Mouse (Mus musculus): ENCODE measurements around the gene Insig2.

Insig2 gene

GRCm38 (mm10) chr1:121326591-121327343 is 5.6 kb downstream of the Insig2 start:
- DNase-seq (ENCODE audit: low spot score in 2 of 2): peak; percentile 8 to 9

- no peak for DNase-seq (ENCODE audit: low spot score in 2 of 2)
These were observed 8.9 kb downstream of the Insig2 start for GRCm38 (mm10) chr1:121323501-121323900.

- no peak for DNase-seq (ENCODE audit: low spot score in 2 of 2)
These were observed 17.5 kb downstream of the Insig2 start for GRCm38 (mm10) chr1:121314766-121315428.

- no peak for DNase-seq (ENCODE audit: low spot score in 2 of 2)
These were observed 19.2 kb downstream of the Insig2 start for GRCm38 (mm10) chr1:121313181-121313580.

- no peak for DNase-seq (ENCODE audit: low spot score in 2 of 2)
These were observed 20.1 kb downstream of the Insig2 start for GRCm38 (mm10) chr1:121312326-121312725.

DNA sequence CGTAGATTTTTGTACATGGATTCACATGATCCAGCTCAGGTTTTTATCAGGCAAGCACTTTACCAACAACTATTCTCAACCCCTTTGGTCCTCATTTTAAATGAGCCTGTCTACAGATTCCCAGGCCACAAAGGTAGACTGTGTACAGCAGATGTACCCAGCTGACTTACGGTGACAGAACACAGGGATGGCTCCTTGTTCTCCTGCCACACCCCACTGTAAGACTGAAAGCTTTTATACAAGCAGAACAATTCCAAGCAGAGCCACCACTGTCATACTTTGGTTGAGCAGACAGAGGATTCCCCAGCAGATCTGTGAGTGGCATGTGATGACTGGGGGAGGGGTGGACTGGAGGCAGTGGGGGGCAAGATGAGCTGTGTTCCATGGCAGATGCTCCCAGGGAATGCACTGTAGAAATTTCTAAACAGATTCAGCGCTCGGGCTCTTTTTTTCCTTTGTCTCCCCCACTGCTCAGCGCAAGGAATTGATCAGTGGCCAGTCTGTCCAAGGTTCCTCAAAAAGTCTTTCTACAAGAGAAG is 35.6 kb downstream of the Insig2 start:
- no peak for DNase-seq (ENCODE audit: low spot score in 2 of 2)

DNA sequence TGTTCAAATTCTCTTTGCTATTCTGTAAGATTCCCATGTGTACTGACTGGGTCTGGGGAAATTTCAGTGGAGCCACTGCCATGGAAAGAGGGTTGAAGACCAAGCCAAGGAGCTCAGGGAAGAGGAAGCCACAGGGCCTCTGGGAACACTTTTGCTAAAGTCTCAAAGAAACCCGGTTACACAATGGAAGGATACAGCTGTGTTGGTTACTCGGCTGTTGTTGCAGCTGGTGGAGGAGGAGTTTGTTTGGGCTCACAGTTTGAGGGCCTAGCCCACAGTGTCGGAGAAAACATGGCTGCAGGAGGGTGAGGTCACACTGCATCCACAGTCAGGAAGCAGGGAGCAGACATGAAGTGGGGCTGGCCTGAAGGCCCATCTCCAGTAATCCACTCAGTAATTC is 38.8 kb downstream of the Insig2 start:
- no peak for DNase-seq (ENCODE audit: low spot score in 2 of 2)

DNA sequence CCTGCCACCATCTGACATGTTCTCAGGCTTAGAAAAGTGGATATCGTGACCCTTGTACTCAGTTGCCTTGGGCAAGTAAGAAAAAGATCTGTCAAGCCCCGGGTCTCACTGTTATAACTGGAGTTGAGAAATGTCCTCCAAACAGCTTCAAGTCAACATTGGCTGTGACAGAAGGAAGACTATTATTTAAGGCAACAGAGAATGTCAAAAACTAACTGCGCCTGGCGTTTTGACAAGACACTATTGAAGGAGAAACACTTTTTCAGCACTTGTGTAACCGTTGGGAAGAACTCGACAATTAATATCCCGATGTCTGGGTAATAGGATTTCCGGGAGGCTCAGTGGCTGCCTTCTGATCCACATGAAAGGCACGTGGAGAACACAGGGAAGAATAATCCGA is 41.5 kb downstream of the Insig2 start:
- peak in 1 of 2 experiments; percentile 38 for DNase-seq (ENCODE audit: low spot score in 2 of 2)

- DNase-seq (ENCODE audit: low spot score in 2 of 2): peak; percentile 31 to 45
These were observed 42.0 kb downstream of the Insig2 start for GRCm38 (mm10) chr1:121290340-121290739.

DNA sequence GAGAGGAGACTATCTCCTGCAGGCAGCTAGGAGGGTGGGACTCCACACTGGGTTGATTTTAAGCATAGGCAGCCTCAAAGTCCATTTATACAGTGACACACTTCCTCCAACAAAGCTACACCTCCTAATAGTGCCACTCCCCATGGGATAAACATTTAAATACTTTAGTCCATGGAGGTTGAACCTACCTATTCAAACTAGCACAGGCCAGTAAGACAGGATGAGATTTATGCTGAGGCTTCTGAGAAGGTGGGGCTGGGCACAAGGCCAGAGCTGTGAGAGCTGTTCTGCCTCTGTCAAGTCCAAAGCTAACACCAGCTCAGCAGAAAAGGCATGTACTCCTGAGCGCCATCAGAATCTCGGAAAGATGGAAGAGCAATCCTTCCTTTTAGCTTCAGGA is 48.2 kb downstream of the Insig2 start:
- DNase-seq (ENCODE audit: low spot score in 2 of 2): no peak

GRCm38 (mm10) chr1:121280501-121280900 is 51.9 kb downstream of the Insig2 start:
- DNase-seq (ENCODE audit: low spot score in 2 of 2): no peak

DNA sequence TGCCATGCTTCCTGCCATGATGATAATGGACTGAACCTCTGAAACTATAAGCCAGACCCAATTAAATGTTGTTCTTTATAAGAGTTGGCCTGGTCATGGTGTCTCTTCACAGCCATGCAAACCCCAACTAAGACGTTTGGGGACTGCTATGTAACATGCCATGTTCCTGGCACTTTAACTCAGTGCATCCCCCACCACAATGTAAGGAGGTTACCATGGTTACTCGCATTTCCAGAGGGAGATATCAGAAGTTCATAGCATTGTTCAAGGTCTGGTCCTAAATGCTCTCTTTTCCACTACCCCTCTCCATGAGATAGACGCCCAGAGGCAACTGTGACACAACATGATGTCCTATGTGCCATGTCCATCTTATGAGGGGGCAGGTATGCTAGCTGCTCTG is 54.0 kb downstream of the Insig2 start:
- no peak for DNase-seq (ENCODE audit: low spot score in 2 of 2)

DNA sequence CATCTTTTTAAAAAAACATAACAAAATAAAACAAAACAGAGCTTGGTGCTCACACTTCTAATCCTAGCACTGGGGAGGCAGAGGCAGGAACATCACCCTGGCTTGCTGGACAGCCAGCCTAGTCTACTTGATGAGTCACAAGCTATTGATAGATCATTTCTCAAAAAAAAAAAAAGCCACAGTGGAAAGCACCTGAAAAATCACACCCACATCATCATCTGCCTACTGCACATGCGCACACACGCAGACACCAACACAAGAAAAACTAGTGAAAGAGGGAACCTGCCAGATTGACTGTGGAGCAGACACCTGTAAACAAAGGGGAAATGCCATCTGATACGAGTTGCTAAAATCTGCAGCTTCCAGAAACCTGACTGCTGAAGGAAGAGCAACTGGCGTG is 54.9 kb downstream of the Insig2 start:
- no peak for DNase-seq (ENCODE audit: low spot score in 2 of 2)

DNA sequence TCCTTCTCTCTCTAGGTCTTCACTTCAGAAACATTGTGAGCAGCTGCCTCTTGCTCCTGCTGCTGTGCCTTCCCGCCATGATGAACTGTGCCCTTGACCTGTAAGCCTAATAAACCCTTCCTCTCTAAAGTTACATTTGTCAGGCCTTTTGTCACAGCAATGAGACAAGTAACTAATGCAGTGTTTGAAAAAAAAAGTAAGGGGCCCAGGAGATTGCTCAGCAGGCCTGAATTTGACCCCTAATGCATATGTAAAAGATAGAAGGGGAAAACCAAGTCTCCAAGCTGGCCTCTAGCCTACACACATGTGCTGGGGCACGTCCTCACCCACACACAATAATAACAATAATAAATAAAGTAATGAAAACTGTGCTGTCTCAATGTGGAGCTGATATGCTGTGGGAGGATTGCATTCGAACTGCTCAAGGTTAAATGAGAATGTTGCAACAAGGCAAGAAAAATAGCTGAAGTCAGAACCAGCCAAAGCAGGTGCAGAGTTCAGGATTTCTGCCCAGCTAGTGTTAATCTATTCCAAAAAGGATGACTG is 56.4 kb downstream of the Insig2 start:
- no peak for DNase-seq (ENCODE audit: low spot score in 2 of 2)

- DNase-seq (ENCODE audit: low spot score in 2 of 2): no peak
These were observed 72.1 kb downstream of the Insig2 start for GRCm38 (mm10) chr1:121260171-121260741.
